Mouse (Mus musculus): ENCODE data around the gene Lsm11. TPM values are rescaled to one million over a fixed set of nuclear protein-coding genes. Genes with fewer than 3 reads are reported as not detected.

The Lsm11 gene
- polyA plus RNA-seq, 1 experiment from 2014 or later = 30.5 TPM

GRCm38 (mm10) chr11:45966896-45967295 lies 22.2 kb upstream of the Lsm11 start:
- ATAC-seq (ENCODE audit: low FRiP score) (no peak), DNase-seq (ENCODE audit: low spot score) (no peak)
- no peaks in the 10 kb centered on the region for H3K27me3 ChIP-seq (ENCODE audit: control insufficient read depth, insufficient read depth, low read length)
- WGBS = 92% methylated on average over 4 of the region's 4 CpGs
- H3K9ac ChIP-seq = no peak overlapping the region
- no peaks in the 10 kb centered on the region for H3K4me1 ChIP-seq (replicated peaks; ENCODE audit: control insufficient read depth, insufficient read depth, low read length)
- no peak overlapping the region for H3K4me2 ChIP-seq (replicated peaks)
- no peaks in the 10 kb centered on the region for H3K9me3 ChIP-seq (ENCODE audit: control insufficient read depth, low read length)
- no peak overlapping the region for H3K4me3 ChIP-seq (replicated peaks; ENCODE audit: low read length)
- no peaks in the 10 kb centered on the region for H3K36me3 ChIP-seq (replicated peaks; ENCODE audit: control insufficient read depth, insufficient read depth)
- no peak overlapping the region for H3K27ac ChIP-seq

- Histone ChIP-seq H3K4me2 (replicated peaks) (no peak overlapping the region), H3K36me3 (replicated peaks; ENCODE audit: control insufficient read depth, insufficient read depth) (no peaks in the 10 kb centered on the region), H3K27me3 (ENCODE audit: control insufficient read depth, insufficient read depth, low read length) (no peaks in the 10 kb centered on the region), H3K4me3 (replicated peaks; ENCODE audit: low read length) (no peak overlapping the region), H3K27ac (no peak overlapping the region), H3K4me1 (replicated peaks; ENCODE audit: control insufficient read depth, insufficient read depth, low read length) (no peaks in the 10 kb centered on the region), H3K9ac (no peak overlapping the region), H3K9me3 (ENCODE audit: control insufficient read depth, low read length) (no peaks in the 10 kb centered on the region)
- DNase-seq (ENCODE audit: low spot score) (no peak), ATAC-seq (ENCODE audit: low FRiP score) (no peak)
- 83% methylated on average over 5 of the region's 5 CpGs for WGBS
Observed at GRCm38 (mm10) chr11:45960003-45960402, 15.3 kb upstream of the Lsm11 start.

GRCm38 (mm10) chr11:45959598-45959997 lies 14.9 kb upstream of the Lsm11 start:
- peaks cover 2% of the 10 kb centered on the region for H3K4me1 ChIP-seq (replicated peaks; ENCODE audit: control insufficient read depth, insufficient read depth, low read length)
- H3K27me3 ChIP-seq (ENCODE audit: control insufficient read depth, insufficient read depth, low read length) = no peaks in the 10 kb centered on the region
- no peak overlapping the region for H3K4me2 ChIP-seq (replicated peaks)
- no peak overlapping the region for H3K27ac ChIP-seq
- 83% methylated on average over 3 of the region's 3 CpGs for WGBS
- ATAC-seq (ENCODE audit: low FRiP score) = no peak
- H3K9ac ChIP-seq = no peak overlapping the region
- no peaks in the 10 kb centered on the region for H3K36me3 ChIP-seq (replicated peaks; ENCODE audit: control insufficient read depth, insufficient read depth)
- no peak for DNase-seq (ENCODE audit: low spot score)
- no peak overlapping the region for H3K4me3 ChIP-seq (replicated peaks; ENCODE audit: low read length)
- H3K9me3 ChIP-seq (ENCODE audit: control insufficient read depth, low read length) = no peaks in the 10 kb centered on the region

GRCm38 (mm10) chr11:45955127-45955627 lies 10.4 kb upstream of the Lsm11 start, which contains the start of gene Thg1l:
TSS of gene Thg1l (minus strand) at chr11:45955494.
- Histone ChIP-seq H3K4me1 (replicated peaks; ENCODE audit: control insufficient read depth, insufficient read depth, low read length) (peaks cover 4% of the 10 kb centered on the region), H3K36me3 (replicated peaks; ENCODE audit: control insufficient read depth, insufficient read depth) (peaks cover 22% of the 10 kb centered on the region), H3K27ac (peak within 1 kb of the TSS; percentile 43; the same call in 1 of the 2 replicates), H3K27me3 (ENCODE audit: control insufficient read depth, insufficient read depth, low read length) (no peaks in the 10 kb centered on the region), H3K9me3 (ENCODE audit: control insufficient read depth, low read length) (no peaks in the 10 kb centered on the region), H3K4me2 (replicated peaks) (peak within 1 kb of the TSS; percentile 44), H3K4me3 (replicated peaks; ENCODE audit: low read length) (peak within 1 kb of the TSS; percentile 57), H3K9ac (peak within 1 kb of the TSS; percentile 54)
- ATAC-seq (ENCODE audit: low FRiP score) (peak; percentile 99), DNase-seq (ENCODE audit: low spot score) (peak; percentile 95)
- under 1% methylated on average over 32 of the region's 32 CpGs for WGBS

GRCm38 (mm10) chr11:45947491-45947890 lies 2.8 kb upstream of the Lsm11 start:
- Histone ChIP-seq H3K4me3 (replicated peaks; ENCODE audit: low read length) (no peak overlapping the region), H3K9me3 (ENCODE audit: control insufficient read depth, low read length) (no peaks in the 10 kb centered on the region), H3K4me1 (replicated peaks; ENCODE audit: control insufficient read depth, insufficient read depth, low read length) (peaks cover 16% of the 10 kb centered on the region; the same call in 1 of the 2 replicates), H3K9ac (no peak overlapping the region), H3K4me2 (replicated peaks) (no peak overlapping the region), H3K36me3 (replicated peaks; ENCODE audit: control insufficient read depth, insufficient read depth) (peaks cover 43% of the 10 kb centered on the region), H3K27ac (no peak overlapping the region), H3K27me3 (ENCODE audit: control insufficient read depth, insufficient read depth, low read length) (no peaks in the 10 kb centered on the region)
- DNase-seq (ENCODE audit: low spot score) (no peak), ATAC-seq (ENCODE audit: low FRiP score) (no peak)
- WGBS = 91% methylated on average over 2 of the region's 2 CpGs

GRCm38 (mm10) chr11:45946796-45947195 lies 2.1 kb upstream of the Lsm11 start:
- no peak overlapping the region for H3K27ac ChIP-seq

GRCm38 (mm10) chr11:45943891-45944642 lies 668 bp downstream of the Lsm11 start:
- Histone ChIP-seq H3K9ac (peak overlapping the region; percentile 91), H3K4me1 (replicated peaks; ENCODE audit: control insufficient read depth, insufficient read depth, low read length) (peaks cover 22% of the 10 kb centered on the region; the same call in 1 of the 2 replicates), H3K9me3 (ENCODE audit: control insufficient read depth, low read length) (no peaks in the 10 kb centered on the region), H3K4me3 (replicated peaks; ENCODE audit: low read length) (peak overlapping the region; percentile 92), H3K4me2 (replicated peaks) (peak overlapping the region; percentile 84), H3K36me3 (replicated peaks; ENCODE audit: control insufficient read depth, insufficient read depth) (peaks cover 12% of the 10 kb centered on the region), H3K27me3 (ENCODE audit: control insufficient read depth, insufficient read depth, low read length) (no peaks in the 10 kb centered on the region), H3K27ac (peak overlapping the region; percentile 77)
- ATAC-seq (ENCODE audit: low FRiP score) (peak; percentile 53), DNase-seq (ENCODE audit: low spot score) (no peak)
- under 1% methylated on average over 49 of the region's 49 CpGs for WGBS

More at GRCm38 (mm10) chr11:45946796-45947195, 2.1 kb upstream of the Lsm11 start:
- Histone ChIP-seq H3K4me1 (replicated peaks; ENCODE audit: control insufficient read depth, insufficient read depth, low read length) (peaks cover 18% of the 10 kb centered on the region; the same call in 1 of the 2 replicates), H3K27me3 (ENCODE audit: control insufficient read depth, insufficient read depth, low read length) (no peaks in the 10 kb centered on the region), H3K9ac (no peak overlapping the region), H3K36me3 (replicated peaks; ENCODE audit: control insufficient read depth, insufficient read depth) (peaks cover 36% of the 10 kb centered on the region), H3K4me3 (replicated peaks; ENCODE audit: low read length) (no peak overlapping the region), H3K4me2 (replicated peaks) (no peak overlapping the region), H3K9me3 (ENCODE audit: control insufficient read depth, low read length) (no peaks in the 10 kb centered on the region)
- 85% methylated on average over 4 of the region's 4 CpGs for WGBS
- DNase-seq (ENCODE audit: low spot score) (no peak), ATAC-seq (ENCODE audit: low FRiP score) (no peak)

GRCm38 (mm10) chr11:45943108-45943705 lies 1.5 kb downstream of the Lsm11 start:
- Histone ChIP-seq H3K4me2 (replicated peaks) (peak overlapping the region; percentile 84), H3K4me3 (replicated peaks; ENCODE audit: low read length) (peak overlapping the region; percentile 92), H3K4me1 (replicated peaks; ENCODE audit: control insufficient read depth, insufficient read depth, low read length) (peaks cover 22% of the 10 kb centered on the region; the same call in 1 of the 2 replicates), H3K27me3 (ENCODE audit: control insufficient read depth, insufficient read depth, low read length) (no peaks in the 10 kb centered on the region), H3K9ac (peak overlapping the region; percentile 91), H3K36me3 (replicated peaks; ENCODE audit: control insufficient read depth, insufficient read depth) (peaks cover 4% of the 10 kb centered on the region; the same call in 1 of the 2 replicates), H3K27ac (0 out of 2 replicates have a peak overlapping the region, but pooled peaks have one; percentile 20), H3K9me3 (ENCODE audit: control insufficient read depth, low read length) (no peaks in the 10 kb centered on the region)
- WGBS = 55% methylated on average over 7 of the region's 7 CpGs
- DNase-seq (ENCODE audit: low spot score) = peak; percentile 35
- ATAC-seq (ENCODE audit: low FRiP score) = no peak

GRCm38 (mm10) chr11:45942281-45942680 lies 2.5 kb downstream of the Lsm11 start:
- Histone ChIP-seq H3K36me3 (replicated peaks; ENCODE audit: control insufficient read depth, insufficient read depth) (peaks cover 4% of the 10 kb centered on the region), H3K4me1 (replicated peaks; ENCODE audit: control insufficient read depth, insufficient read depth, low read length) (peaks cover 22% of the 10 kb centered on the region; the same call in 1 of the 2 replicates), H3K9me3 (ENCODE audit: control insufficient read depth, low read length) (no peaks in the 10 kb centered on the region), H3K4me2 (replicated peaks) (no peak overlapping the region), H3K27ac (no peak overlapping the region), H3K27me3 (ENCODE audit: control insufficient read depth, insufficient read depth, low read length) (no peaks in the 10 kb centered on the region), H3K9ac (no peak overlapping the region), H3K4me3 (replicated peaks; ENCODE audit: low read length) (no peak overlapping the region)
- ATAC-seq (ENCODE audit: low FRiP score) = no peak
- no peak for DNase-seq (ENCODE audit: low spot score)
- 92% methylated on average over 7 of the region's 7 CpGs for WGBS
